In the genomic region with DNA sequence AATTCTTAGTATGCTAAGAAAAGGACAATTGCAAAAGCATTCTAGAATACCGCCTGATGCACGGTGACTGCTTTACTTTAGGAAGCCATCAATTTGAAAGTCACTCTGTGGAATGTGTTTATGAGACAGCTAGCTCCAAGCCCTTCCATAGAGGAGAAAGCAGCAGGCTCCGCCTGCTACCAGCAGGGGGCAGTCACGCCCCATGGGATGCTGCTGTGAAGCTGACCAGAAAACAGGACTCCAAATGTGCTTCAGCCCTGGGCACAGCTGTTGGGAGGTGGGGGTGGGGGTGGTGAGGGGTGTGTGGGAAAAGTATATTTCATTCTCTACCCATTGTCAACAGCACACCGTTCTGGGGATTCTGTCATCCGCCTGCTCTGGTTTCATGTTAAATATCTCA, we compare ENCODE assay signal across 10 mouse cellular contexts. TPM values are rescaled to one million over a fixed set of nuclear protein-coding genes. Genes with fewer than 3 reads are reported as not detected.
DNase-seq lines count a peak whose midpoint lies in the region; ATAC-seq and TF ChIP-seq lines count a peak whose summit lies in the region.
"Had no signal": no experiment of that assay in that cellular context is flagged by ENCODE, and none has a peak within 500 bp of the region (broad histone marks: within the 10 kb centered on the region; RNA-seq: fewer than 3 reads in every experiment).

No protein-coding gene starts in this region.

- H3K4me1 ChIP-seq in embryonic facial prominence, embryonic 10.5 days, result peaks cover 40% of the 10 kb centered on the region
- H3K4me1 ChIP-seq in heart, postnatal 0 days (ENCODE audit: control insufficient read depth, insufficient read depth), result peaks cover 12% of the 10 kb centered on the region; the same call in 1 of the 2 replicates
- no peaks in the 10 kb centered on the region for H3K4me1 ChIP-seq in liver, embryonic 14.5 days (replicated peaks; ENCODE audit: control insufficient read depth in 2 of 2, insufficient read depth in 2 of 2, low read length in 1 of 2)

- no peak for ATAC-seq in heart, postnatal 0 days (ENCODE audit: insufficient read depth, low read depth)
- ATAC-seq in liver, embryonic 14.5 days (ENCODE audit: insufficient read depth), result no peak
- no peak for ATAC-seq in erythroblast, adult 5-6 weeks (replicated peaks; ENCODE audit: low FRiP score, poor library complexity, severe bottlenecking)

- no peak overlapping the region for H3K4me3 ChIP-seq in embryonic facial prominence, embryonic 10.5 days
- H3K4me3 ChIP-seq in heart, postnatal 0 days (ENCODE audit: low read depth, low read length), result no peak overlapping the region
- H3K4me3 ChIP-seq in liver, embryonic 14.5 days (ENCODE audit: insufficient read depth in 1 of 2, low read depth in 2 of 2, low read length in 2 of 2), result no peak overlapping the region

- H3K9ac ChIP-seq in heart, postnatal 0 days (replicated peaks; ENCODE audit: low read depth, low read length), result no peak overlapping the region
- H3K9ac ChIP-seq in liver, embryonic 14.5 days (replicated peaks), result no peak overlapping the region

- H3K27me3 ChIP-seq in embryonic facial prominence, embryonic 10.5 days (replicated peaks; ENCODE audit: low read depth, poor library complexity, severe bottlenecking), result peaks cover 43% of the 10 kb centered on the region
- H3K27me3 ChIP-seq in heart, postnatal 0 days (ENCODE audit: control insufficient read depth, insufficient read depth, low read length), result peaks cover 44% of the 10 kb centered on the region
- H3K27me3 ChIP-seq in liver, embryonic 14.5 days (ENCODE audit: control insufficient read depth, insufficient read depth, low read length), result peaks cover 34% of the 10 kb centered on the region

- H3K36me3 ChIP-seq in embryonic facial prominence, embryonic 10.5 days (replicated peaks), result peaks cover 19% of the 10 kb centered on the region
- 0 out of 2 replicates have a peak, but pooled peaks cover 5% of the 10 kb centered on the region for H3K36me3 ChIP-seq in heart, postnatal 0 days (replicated peaks; ENCODE audit: control insufficient read depth, insufficient read depth, low read length)
- no peaks in the 10 kb centered on the region for H3K36me3 ChIP-seq in liver, embryonic 14.5 days (replicated peaks; ENCODE audit: control insufficient read depth, insufficient read depth, low read depth)

- no peak for TF ChIP-seq EP300 in heart, postnatal 0 days (IDR thresholded peaks at IDR 0.05; ENCODE audit: low read depth)
- TF ChIP-seq EP300 in liver, embryonic 14.5 days (IDR thresholded peaks at IDR 0.05; ENCODE audit: low read depth), result no peak

- peak; percentile 90 for TF ChIP-seq CTCF in heart, postnatal 0 days (IDR thresholded peaks at IDR 0.05; ENCODE audit: low read depth)
- peak; percentile 86 for TF ChIP-seq CTCF in liver, embryonic 14.5 days (IDR thresholded peaks at IDR 0.05; ENCODE audit: low read depth)

- H3K27ac ChIP-seq in embryonic facial prominence, embryonic 10.5 days (replicated peaks), result no peak overlapping the region
- H3K27ac ChIP-seq in heart, postnatal 0 days (ENCODE audit: low read depth), result no peak overlapping the region
- H3K27ac ChIP-seq in liver, embryonic 14.5 days, result no peak overlapping the region

- peak; percentile 12 for DNase-seq in CD4-positive helper T cell, adult 2 months (ENCODE audit: low read depth, low spot score)
- DNase-seq in adrenal gland, adult 8-10 months, result peak; percentile 44
- DNase-seq in embryonic facial prominence, embryonic 10.5 days (ENCODE audit: low spot score), result peak; percentile 87
- DNase-seq in heart, postnatal 0 days (ENCODE audit: low spot score), result peak; percentile 26
- DNase-seq in kidney, postnatal 36 days, result peak; percentile 68 to 89
- DNase-seq in liver, embryonic 14.5 days (ENCODE audit: low read depth in 3 of 3, low spot score in 3 of 3), result no peak
- peak; percentile 77 for DNase-seq in retina, postnatal 1 day

- no peaks in the 10 kb centered on the region for H3K9me3 ChIP-seq in embryonic facial prominence, embryonic 10.5 days
- no peaks in the 10 kb centered on the region for H3K9me3 ChIP-seq in heart, postnatal 0 days (replicated peaks; ENCODE audit: control insufficient read depth, low read length)
- no peaks in the 10 kb centered on the region for H3K9me3 ChIP-seq in liver, embryonic 14.5 days (ENCODE audit: control insufficient read depth, low read length)

- whole genome bisulfite sequencing in embryonic facial prominence, embryonic 10.5 days, result 25% methylated on average over 6 of the region's 6 CpGs
- WGBS in heart, postnatal 0 days, result 21% methylated on average over 6 of the region's 6 CpGs
- WGBS in liver, embryonic 14.5 days (ENCODE audit: insufficient replicate concordance), result 19% methylated on average over 6 of the region's 6 CpGs

- no peak overlapping the region for H3K4me2 ChIP-seq in heart, postnatal 0 days (ENCODE audit: low read depth, low read length)
- H3K4me2 ChIP-seq in liver, embryonic 14.5 days (ENCODE audit: low read depth), result no peak overlapping the region

RNA-seq across cellular contexts. Expression of a gene that starts 3.4 kb away (rescaled TPM):
- total RNA-seq in adrenal gland, adult 8-10 months (2022), result 10 to 100 TPM; 46.2 to 81.3 (median 69.4) TPM
- 30.2 and 32.3 TPM in 2 replicates for polyA plus RNA-seq in embryonic facial prominence, embryonic 10.5 days (2016; fragmentation: Nextera tagmentation; extraction: Ambion mirVana)
- 46.5 and 59.5 TPM in 2 replicates for total RNA-seq in heart, postnatal 0 days (2014; rRNA removed; ENCODE audit: low replicate concordance)
- 17.2 and 18.1 TPM in 2 replicates for polyA plus RNA-seq in heart, postnatal 0 days (2015; fragmentation: Nextera tagmentation; extraction: Ambion mirVana)
- 13.7 and 21.4 TPM in 2 replicates for polyA plus RNA-seq in liver, embryonic 14.5 days (2012; rRNA removed)
- 19.0 and 21.5 TPM in 2 replicates for polyA plus RNA-seq in liver, embryonic 14.5 days (2014; fragmentation: Nextera tagmentation; extraction: Ambion mirVana)
- 0.42 TPM in 1 of 2 replicates, not detected in the other for total RNA-seq in erythroblast, adult 5-6 weeks (2015; ENCODE audit: low replicate concordance)
- not detected in 2 replicates for total RNA-seq in erythroblast, adult 5-6 weeks (2017; ENCODE audit: low replicate concordance)

RNA-seq across cellular contexts. Expression of a gene that starts 12.8 kb away (rescaled TPM):
- total RNA-seq in adrenal gland, adult 8-10 months (2022), result not detected
- polyA plus RNA-seq in embryonic facial prominence, embryonic 10.5 days (2016; fragmentation: Nextera tagmentation; extraction: Ambion mirVana), result 0.12 TPM in 1 of 2 replicates, not detected in the other
- total RNA-seq in heart, postnatal 0 days (2014; rRNA removed; ENCODE audit: low replicate concordance), result 2.7 and 10.6 TPM in 2 replicates
- not detected in 2 replicates for polyA plus RNA-seq in heart, postnatal 0 days (2015; fragmentation: Nextera tagmentation; extraction: Ambion mirVana)
- polyA plus RNA-seq in liver, embryonic 14.5 days (2012; rRNA removed), result 48.0 and 51.7 TPM in 2 replicates
- 56.3 and 62.0 TPM in 2 replicates for polyA plus RNA-seq in liver, embryonic 14.5 days (2014; fragmentation: Nextera tagmentation; extraction: Ambion mirVana)
- total RNA-seq in erythroblast, adult 5-6 weeks (2015; ENCODE audit: low replicate concordance), result not detected in 2 replicates
- total RNA-seq in erythroblast, adult 5-6 weeks (2017; ENCODE audit: low replicate concordance), result not detected in 2 replicates

RNA-seq across cellular contexts. Expression of a gene that starts 22.0 kb away (rescaled TPM):
- total RNA-seq in adrenal gland, adult 8-10 months (2022), result not detected
- 0.15 TPM in 1 of 2 replicates, not detected in the other for polyA plus RNA-seq in embryonic facial prominence, embryonic 10.5 days (2016; fragmentation: Nextera tagmentation; extraction: Ambion mirVana)
- total RNA-seq in heart, postnatal 0 days (2014; rRNA removed; ENCODE audit: low replicate concordance), result not detected in 2 replicates
- polyA plus RNA-seq in heart, postnatal 0 days (2015; fragmentation: Nextera tagmentation; extraction: Ambion mirVana), result not detected in 2 replicates
- not detected in 2 replicates for polyA plus RNA-seq in liver, embryonic 14.5 days (2012; rRNA removed)
- polyA plus RNA-seq in liver, embryonic 14.5 days (2014; fragmentation: Nextera tagmentation; extraction: Ambion mirVana), result not detected in 2 replicates
- not detected in 2 replicates for total RNA-seq in erythroblast, adult 5-6 weeks (2015; ENCODE audit: low replicate concordance)
- total RNA-seq in erythroblast, adult 5-6 weeks (2017; ENCODE audit: low replicate concordance), result not detected in 2 replicates
- polyA plus RNA-seq: gonadal fat pad, adult 2 months; stomach, embryonic 16.5 days had no signal

Comparison
In these comparisons a context has a peak if more than half of its experiments do, and no peak if none do; other contexts are left out.
1. DNase-seq: peak in CD4-positive helper T cell, adult 2 months (single experiment), adrenal gland, adult 8-10 months (single experiment), embryonic facial prominence, embryonic 10.5 days (single experiment), heart, postnatal 0 days (single experiment), kidney, postnatal 36 days (2 of 2) and retina, postnatal 1 day (single experiment); none in liver, embryonic 14.5 days (0 of 3).
2. RNA of a gene that starts 3.4 kb away (total RNA-seq): 46.2 to 81.3 TPM in adrenal gland, adult 8-10 months and 46.5 to 59.5 TPM in heart, postnatal 0 days; 0.42 TPM in erythroblast, adult 5-6 weeks; every median in the first group is over 10 times any median in the second.